Mouse (Mus musculus) testis, adult 2 months (tissue): Measurements from ENCODE around the gene Rnf17. TPM values are rescaled to one million over a fixed set of nuclear protein-coding genes. Genes with fewer than 3 reads are reported as not detected.

Experiments used
- H3K27ac ChIP-seq: fragments of 200-500 bp; 2 replicates; pipeline ENCODE4 v1.5.1; 2012; ENCODE audit warnings: low read depth, low read length; ENCODE audit not compliant: control insufficient read depth, insufficient read depth
- H3K27me3 ChIP-seq: fragments of 200-500 bp; 2 replicates; pipeline ENCODE4 v1.6.1; 2012; ENCODE audit warnings: mild to moderate bottlenecking, low read length, moderate library complexity; ENCODE audit not compliant: control insufficient read depth, insufficient read depth
- H3K36me3 ChIP-seq: fragments of 200-500 bp; 2 replicates; pipeline ENCODE4 v1.6.1; 2012; ENCODE audit warnings: mild to moderate bottlenecking, low read length; ENCODE audit not compliant: control insufficient read depth, insufficient read depth
- H3K4me1 ChIP-seq: fragments of 200-500 bp; 2 replicates; pipeline ENCODE4 v1.6.1; 2012; ENCODE audit warnings: low read length; ENCODE audit not compliant: control insufficient read depth, insufficient read depth
- H3K4me3 ChIP-seq: fragments of 200-500 bp; 2 replicates; pipeline ENCODE4 v1.5.1; 2012; ENCODE audit warnings: low read depth, mild to moderate bottlenecking, low read length, moderate library complexity, mixed read lengths; ENCODE audit not compliant: control insufficient read depth
- CTCF ChIP-seq: fragments of 200-500 bp; IDR thresholded peaks from 2 replicates; pipeline ENCODE4 v1.5.1; 2012; ENCODE audit warnings: low read depth, mild to moderate bottlenecking, inconsistent platforms, low read length, moderate library complexity; ENCODE audit not compliant: control insufficient read depth, insufficient read depth, insufficient replicate concordance
- POLR2A ChIP-seq: fragments of 200-500 bp; IDR thresholded peaks from 2 replicates; pipeline ENCODE4 v1.6.1; 2012; ENCODE audit warnings: low read depth, mild to moderate bottlenecking, inconsistent platforms, low read length, moderate library complexity; ENCODE audit not compliant: control insufficient read depth
- polyA plus RNA-seq: library from polyadenylated mRNA; depleted of rRNA; stranded (reverse); fragments of >200 nt; gene quantifications from 2 replicates; pipeline ENCODE4 v1.2.3, GENCODE M21; 2012

The Rnf17 gene
- polyA plus RNA-seq, 1 experiment: 51.0 TPM

DNA sequence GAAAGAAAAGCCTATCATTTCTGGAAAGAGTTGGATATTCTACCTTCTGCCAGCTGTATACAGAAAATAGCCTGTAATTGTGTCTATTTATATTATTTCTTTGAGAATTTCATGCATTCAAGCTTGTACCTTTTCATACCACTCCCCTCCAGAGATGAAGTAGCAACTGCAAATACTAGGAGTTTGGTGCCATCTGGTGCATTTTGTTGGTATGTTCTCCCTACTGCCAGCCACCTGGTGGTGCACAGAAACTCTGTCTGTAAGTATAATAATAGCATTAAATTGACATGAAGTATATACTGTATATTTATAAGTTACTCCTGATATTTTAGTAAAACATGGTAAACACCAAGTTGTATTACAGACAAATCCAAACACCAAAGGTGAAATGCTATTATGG, 4.4 kb upstream of the Rnf17 start:
- H3K27me3 ChIP-seq: no peaks in the 10 kb centered on the region
- no peak overlapping the region for H3K27ac ChIP-seq
- H3K36me3 ChIP-seq: no peaks in the 10 kb centered on the region
- no peak overlapping the region for H3K4me3 ChIP-seq
- H3K4me1 ChIP-seq: no peaks in the 10 kb centered on the region
- TF ChIP-seq POLR2A: no peak
- TF ChIP-seq CTCF: no peak

DNA sequence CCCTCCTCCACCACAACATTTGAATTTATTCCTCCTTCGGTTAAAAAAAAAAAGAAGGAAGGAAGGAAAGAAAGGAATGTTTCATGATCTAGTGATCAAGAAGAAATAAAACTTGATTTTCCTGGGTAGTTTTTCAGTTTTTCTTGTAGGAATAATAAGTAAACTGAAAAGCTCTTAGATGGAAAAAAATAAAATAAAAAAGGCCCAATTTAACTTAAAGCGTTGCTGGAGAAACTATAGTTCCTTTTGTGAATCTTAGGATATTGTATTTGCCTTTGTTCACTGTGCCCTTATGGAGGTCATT, 643 bp downstream of the Rnf17 start:
- peak overlapping the region; percentile 100 for H3K4me3 ChIP-seq
- no peaks in the 10 kb centered on the region for H3K4me1 ChIP-seq
- no peaks in the 10 kb centered on the region for H3K27me3 ChIP-seq
- TF ChIP-seq POLR2A (no peak), CTCF (no peak)
- peak overlapping the region; percentile 98 for H3K27ac ChIP-seq
- no peaks in the 10 kb centered on the region for H3K36me3 ChIP-seq

DNA sequence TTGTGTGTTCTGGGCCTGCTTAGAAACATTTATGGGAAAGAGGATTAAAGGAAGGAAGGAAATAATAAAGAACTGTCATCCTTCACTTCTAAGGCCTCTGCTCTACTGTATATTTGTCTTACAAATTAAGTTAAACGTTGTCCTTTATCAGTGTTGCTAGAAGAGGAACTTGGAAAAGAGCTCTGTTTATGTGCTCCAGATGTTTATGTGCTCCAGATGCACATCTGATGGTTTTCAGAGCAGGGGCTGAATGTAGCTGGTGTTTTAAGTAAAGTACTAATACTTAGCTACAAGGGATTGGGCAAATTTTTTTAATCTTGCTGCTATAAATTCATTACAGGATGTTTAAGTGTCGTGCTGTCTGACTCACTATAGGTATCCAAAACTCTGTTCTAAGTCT, 59.7 kb downstream of the Rnf17 start:
- Histone ChIP-seq H3K4me1 (no peaks in the 10 kb centered on the region), H3K36me3 (no peaks in the 10 kb centered on the region), H3K27me3 (no peaks in the 10 kb centered on the region), H3K4me3 (no peak overlapping the region), H3K27ac (no peak overlapping the region)
- TF ChIP-seq POLR2A (no peak), CTCF (no peak)

DNA sequence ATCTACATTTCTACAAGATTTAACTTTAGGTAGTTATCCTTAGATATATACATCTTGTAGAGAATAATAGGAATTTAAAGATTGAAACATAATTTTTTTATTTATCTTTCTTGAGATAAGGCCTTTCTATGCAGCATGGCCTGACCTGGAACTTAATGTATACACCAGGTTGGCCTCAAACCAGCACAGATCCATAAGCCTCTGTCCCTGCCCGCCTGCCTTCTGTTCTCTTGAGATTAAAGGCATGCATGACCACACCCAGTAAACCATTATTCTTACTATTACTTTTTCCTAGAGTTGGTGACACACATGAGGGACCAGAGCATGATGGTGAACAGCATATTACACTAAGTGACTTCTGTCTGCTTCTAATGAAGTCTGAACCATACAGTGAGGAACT, 60.3 kb downstream of the Rnf17 start:
- Histone ChIP-seq H3K27me3 (no peaks in the 10 kb centered on the region), H3K36me3 (no peaks in the 10 kb centered on the region; the same call in 1 of the 2 replicates), H3K4me1 (no peaks in the 10 kb centered on the region), H3K4me3 (no peak overlapping the region), H3K27ac (no peak overlapping the region)
- no peak for TF ChIP-seq POLR2A

DNA sequence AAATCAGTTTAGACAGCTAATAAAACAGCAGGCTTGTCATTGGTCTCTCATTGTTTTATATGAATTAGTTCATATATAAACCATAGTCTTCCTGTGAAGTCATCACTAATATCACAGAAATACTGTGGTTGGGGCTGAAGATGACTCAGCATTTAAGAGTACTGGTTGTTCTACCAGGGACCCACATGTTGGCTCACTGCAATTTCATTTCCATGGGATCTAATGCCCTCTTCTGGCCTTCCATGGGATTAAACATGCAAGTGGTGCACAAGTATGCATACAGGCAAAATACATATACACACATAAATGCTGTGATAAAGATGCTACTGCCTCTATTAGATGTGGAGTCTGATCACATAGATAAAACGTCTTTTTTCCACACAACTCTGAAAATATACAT, 65.8 kb downstream of the Rnf17 start:
- Histone ChIP-seq H3K27ac (no peak overlapping the region), H3K4me1 (no peaks in the 10 kb centered on the region), H3K4me3 (peak overlapping the region; percentile 54; the same call in 1 of the 2 replicates), H3K36me3 (no peaks in the 10 kb centered on the region; the same call in none of the 2 replicates), H3K27me3 (no peaks in the 10 kb centered on the region)
- TF ChIP-seq CTCF (no peak), POLR2A (no peak)

DNA sequence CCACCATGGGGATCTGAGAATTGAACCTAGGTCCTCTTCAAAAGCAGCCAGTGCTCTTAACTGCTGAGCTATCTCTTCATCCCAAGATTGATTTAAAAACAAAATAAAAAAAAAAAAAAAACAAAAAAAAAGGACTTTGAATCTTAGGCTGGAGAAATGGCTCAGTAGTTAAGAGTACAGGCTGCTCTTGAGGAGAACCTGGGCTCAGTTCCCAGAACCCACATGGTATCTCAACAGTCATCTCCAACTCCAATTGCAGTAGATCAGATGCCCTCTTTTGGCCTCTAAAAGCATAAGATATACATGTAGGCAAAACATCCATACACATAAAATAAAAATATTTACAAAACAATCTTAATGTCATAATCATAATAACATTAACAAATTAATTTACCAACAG, 87.4 kb downstream of the Rnf17 start:
- no peak overlapping the region for H3K4me3 ChIP-seq
- TF ChIP-seq POLR2A (no peak), CTCF (no peak)
- H3K27ac ChIP-seq: no peak overlapping the region
- peaks cover 1% of the 10 kb centered on the region; the same call in 1 of the 2 replicates for H3K36me3 ChIP-seq
- H3K27me3 ChIP-seq: no peaks in the 10 kb centered on the region
- H3K4me1 ChIP-seq: no peaks in the 10 kb centered on the region

- Histone ChIP-seq H3K36me3 (no peaks in the 10 kb centered on the region; the same call in 1 of the 2 replicates), H3K27me3 (no peaks in the 10 kb centered on the region), H3K4me3 (no peak overlapping the region), H3K27ac (no peak overlapping the region), H3K4me1 (no peaks in the 10 kb centered on the region)
- TF ChIP-seq CTCF: no peak
- no peak for TF ChIP-seq POLR2A
Measured at GRCm38 (mm10) chr14:56502407-56502806, 100.0 kb downstream of the Rnf17 start.

DNA sequence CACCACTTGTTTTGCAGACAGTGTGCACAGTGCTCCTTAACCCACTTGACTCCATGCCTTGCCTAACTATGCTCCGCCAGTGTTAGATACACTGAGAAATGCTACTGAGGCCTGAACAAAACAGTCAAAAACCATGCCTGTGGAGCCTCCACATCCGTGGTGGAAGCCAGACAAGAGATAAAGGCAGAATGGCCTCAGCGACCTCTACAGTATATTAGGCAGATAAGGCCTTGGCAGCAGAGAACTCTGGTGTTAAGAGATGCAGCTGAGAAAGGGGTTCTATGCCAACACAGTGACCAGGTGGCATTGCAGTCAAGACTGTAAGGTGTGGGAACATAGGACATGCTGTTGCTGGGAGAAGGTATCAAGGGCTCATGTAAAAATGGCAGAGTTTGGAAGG, 104.4 kb downstream of the Rnf17 start:
- no peaks in the 10 kb centered on the region; the same call in 1 of the 2 replicates for H3K36me3 ChIP-seq
- no peak overlapping the region for H3K27ac ChIP-seq
- TF ChIP-seq CTCF (no peak), POLR2A (no peak)
- no peaks in the 10 kb centered on the region for H3K27me3 ChIP-seq
- H3K4me1 ChIP-seq: no peaks in the 10 kb centered on the region
- H3K4me3 ChIP-seq: no peak overlapping the region
